Mouse (Mus musculus) kidney, embryonic 14.5 days (tissue): ENCODE results near the gene Nle1. TPM values are rescaled to one million over a fixed set of nuclear protein-coding genes. Genes with fewer than 3 reads are reported as not detected.

Source experiments
- ATAC-seq: fragments of 200-750 bp; cut with Nextera tagmentation; 2 replicates; pipeline ENCODE4 v1.8.0; 2017; ENCODE audit warnings: moderate number of reproducible peaks, mild to moderate bottlenecking, moderate TSS enrichment, moderate library complexity; ENCODE audit not compliant: low FRiP score, low TSS enrichment
- H3K27ac ChIP-seq: fragments of 300-500 bp; sonication (generic); 2 replicates; pipeline ENCODE4 v1.5.1; 2014; ENCODE audit warnings: low read depth, mild to moderate bottlenecking, low read length, moderate library complexity, mixed read lengths
- H3K27me3 ChIP-seq: fragments of 300-500 bp; sonication (generic); 2 replicates; pipeline ENCODE4 v1.6.1; 2014; ENCODE audit warnings: mild to moderate bottlenecking, low read length; ENCODE audit not compliant: control insufficient read depth, insufficient read depth
- H3K36me3 ChIP-seq: fragments of 300-500 bp; sonication (generic); 2 replicates; pipeline ENCODE4 v1.6.1; 2014; ENCODE audit warnings: low read length, mixed read lengths; ENCODE audit not compliant: control insufficient read depth, insufficient read depth
- H3K4me1 ChIP-seq: fragments of 300-500 bp; sonication (generic); 2 replicates; pipeline ENCODE4 v1.6.1; 2014; ENCODE audit warnings: low read length, mixed read lengths; ENCODE audit not compliant: control insufficient read depth, insufficient read depth
- H3K4me2 ChIP-seq: fragments of 300-500 bp; sonication (generic); replicated peaks from 2 replicates; pipeline ENCODE4 v1.6.1; 2014; ENCODE audit warnings: low read depth, mild to moderate bottlenecking, low read length
- H3K4me3 ChIP-seq: fragments of 300-500 bp; sonication (generic); 2 replicates; pipeline ENCODE4 v1.5.1; 2014; ENCODE audit warnings: mild to moderate bottlenecking, low read length
- H3K9ac ChIP-seq: fragments of 300-500 bp; sonication (generic); 2 replicates; pipeline ENCODE4 v1.6.1; 2014; ENCODE audit warnings: low read depth, mild to moderate bottlenecking, low read length, moderate library complexity
- H3K9me3 ChIP-seq: fragments of 300-500 bp; sonication (generic); 2 replicates; pipeline ENCODE4 v1.6.1; 2016; ENCODE audit warnings: low read length; ENCODE audit not compliant: control insufficient read depth
- WGBS: fragments of 180-500 bp; shearing (Covaris S2); extraction: QIAGEN DNeasy Blood & Tissue Kit; methylation state at CpG from one replicate; pipeline ENCODE4 v1.1.7; 2014; 5-methylcytosine and 5-hydroxymethylcytosine counted together
- polyA plus RNA-seq: library from polyadenylated mRNA; unstranded; fragments of >200 nt; fragmentation: Nextera tagmentation; extraction: Ambion mirVana; gene quantifications from 2 replicates; pipeline ENCODE4 v1.2.1, GENCODE M21; 2014

Nle1 gene
- polyA plus RNA-seq, 1 experiment from 2014 or later: 33.7 TPM

DNA sequence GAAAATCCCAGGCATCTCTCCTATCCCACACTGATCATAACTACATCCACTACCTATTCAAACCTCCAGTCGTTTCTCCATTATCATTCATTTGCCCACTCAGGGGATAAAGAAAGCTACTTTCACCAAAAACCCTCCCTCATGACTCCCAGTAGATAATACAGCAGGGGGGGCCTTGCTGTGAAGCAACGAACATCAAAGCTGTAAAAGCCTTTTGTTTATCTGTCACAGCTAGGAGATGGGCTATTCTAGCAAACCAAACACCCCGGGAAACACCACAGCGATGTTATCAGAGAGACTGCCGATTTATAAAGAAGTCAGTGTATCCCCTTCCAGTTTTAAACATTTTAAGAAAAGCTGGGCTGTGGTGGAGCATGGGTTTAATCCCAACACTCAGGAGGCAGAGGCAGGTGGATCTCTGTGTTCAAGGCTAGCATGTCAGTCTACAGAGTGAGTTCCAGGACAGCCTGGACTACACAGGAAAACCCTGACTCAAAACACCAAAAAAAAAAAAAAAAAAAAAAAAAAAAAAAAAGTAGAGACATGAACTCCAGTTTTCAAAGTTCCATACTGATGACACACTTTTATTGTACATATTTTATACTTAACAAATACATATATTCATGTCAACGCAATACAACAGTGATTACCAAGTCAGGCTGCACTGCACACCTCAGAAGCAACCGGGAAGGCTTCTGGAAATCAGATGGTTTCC lies 41.2 kb downstream of the Nle1 start:
- Histone ChIP-seq H3K27ac (no peak overlapping the region), H3K4me2 (no peak overlapping the region), H3K27me3 (no peaks in the 10 kb centered on the region), H3K9me3 (no peaks in the 10 kb centered on the region), H3K4me3 (no peak overlapping the region), H3K9ac (no peak overlapping the region), H3K36me3 (no peaks in the 10 kb centered on the region), H3K4me1 (0 out of 2 replicates have a peak, but pooled peaks cover 3% of the 10 kb centered on the region)
- ATAC-seq: no peak
- WGBS: 35% methylated on average over 7 of the region's 7 CpGs

GRCm38 (mm10) chr11:82865957-82866356 lies 42.3 kb downstream of the Nle1 start:
- ATAC-seq: no peak
- no peaks in the 10 kb centered on the region for H3K27me3 ChIP-seq
- H3K9ac ChIP-seq: no peak overlapping the region
- 84% methylated on average over 10 of the region's 10 CpGs for WGBS
- H3K4me1 ChIP-seq: 0 out of 2 replicates have a peak, but pooled peaks cover 3% of the 10 kb centered on the region
- no peaks in the 10 kb centered on the region for H3K36me3 ChIP-seq
- no peaks in the 10 kb centered on the region for H3K9me3 ChIP-seq
- no peak overlapping the region for H3K27ac ChIP-seq
- no peak overlapping the region for H3K4me2 ChIP-seq
- H3K4me3 ChIP-seq: no peak overlapping the region

DNA sequence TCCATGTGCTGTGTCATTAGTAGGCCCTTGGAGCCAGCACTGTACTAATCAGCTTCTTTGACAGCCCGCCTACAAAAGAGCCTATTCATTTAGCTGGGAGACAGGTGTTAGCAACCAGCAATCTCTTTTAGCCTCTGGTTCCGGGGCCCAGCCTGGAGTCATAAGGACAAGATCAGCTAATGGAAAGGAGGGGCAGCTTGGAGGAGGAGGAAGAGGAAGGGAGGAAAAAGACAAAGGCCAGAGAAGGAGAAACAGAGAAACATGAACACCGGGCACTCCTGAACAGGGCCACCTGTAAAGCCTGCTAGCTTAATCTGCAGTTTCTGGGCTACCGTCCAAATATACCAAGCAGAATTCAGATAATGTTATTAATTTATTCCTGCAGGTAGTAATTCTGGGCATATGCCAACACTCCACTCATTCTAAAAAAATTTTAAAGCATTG lies 44.7 kb downstream of the Nle1 start:
- no peaks in the 10 kb centered on the region for H3K9me3 ChIP-seq
- 65% methylated on average over 4 of the region's 4 CpGs for WGBS

DNA sequence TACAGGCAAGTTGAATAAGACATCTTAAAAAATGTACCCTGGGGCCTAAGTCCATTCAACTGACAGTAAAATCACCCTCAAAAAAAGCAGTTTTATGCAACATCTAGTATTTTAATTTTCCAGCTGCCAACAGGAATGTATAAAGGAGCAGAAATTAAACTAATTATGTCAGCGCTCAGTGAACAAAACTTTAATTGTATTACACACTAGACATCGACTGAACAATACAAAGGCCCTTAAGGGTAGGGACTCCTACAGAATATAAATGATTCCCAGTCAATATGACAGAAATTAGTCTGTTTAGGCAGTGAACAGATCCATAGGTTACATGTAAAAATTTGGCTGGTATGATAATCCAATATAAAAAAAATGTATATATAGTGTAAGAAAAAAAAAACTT lies 45.2 kb downstream of the Nle1 start:
- 85% methylated on average over 2 of the region's 2 CpGs for WGBS
- Histone ChIP-seq H3K27me3 (no peaks in the 10 kb centered on the region), H3K9me3 (no peaks in the 10 kb centered on the region), H3K9ac (no peak overlapping the region), H3K36me3 (no peaks in the 10 kb centered on the region), H3K4me2 (no peak overlapping the region), H3K4me1 (no peaks in the 10 kb centered on the region), H3K27ac (no peak overlapping the region), H3K4me3 (no peak overlapping the region)
- no peak for ATAC-seq

More for the DNA sequence above, 44.7 kb downstream of the Nle1 start:
- H3K4me1 ChIP-seq: no peaks in the 10 kb centered on the region
- no peak overlapping the region for H3K27ac ChIP-seq
- no peak overlapping the region for H3K4me2 ChIP-seq
- no peaks in the 10 kb centered on the region for H3K36me3 ChIP-seq
- no peaks in the 10 kb centered on the region for H3K27me3 ChIP-seq
- no peak overlapping the region for H3K9ac ChIP-seq
- no peak overlapping the region for H3K4me3 ChIP-seq
- no peak for ATAC-seq

DNA sequence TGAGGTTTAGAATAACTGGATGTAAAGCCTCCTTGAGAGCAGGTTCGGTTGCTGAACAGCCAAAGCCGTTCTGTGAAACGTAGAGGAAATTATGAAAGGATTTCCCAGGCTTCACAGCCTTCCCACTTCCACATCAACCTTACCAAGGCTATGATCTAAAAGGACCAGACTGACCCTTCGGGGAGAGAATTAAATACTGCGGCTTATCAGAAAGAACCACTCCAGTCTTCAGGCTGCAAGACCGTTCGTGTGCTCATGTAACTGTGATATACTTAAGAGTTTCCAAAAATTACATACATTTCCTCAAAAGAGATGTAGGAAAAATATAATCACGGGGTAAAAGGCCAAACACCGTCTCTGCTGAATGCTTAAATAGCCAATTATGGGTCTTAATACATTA lies 45.6 kb downstream of the Nle1 start:
- ATAC-seq: no peak
- Histone ChIP-seq H3K27ac (no peak overlapping the region), H3K4me1 (no peaks in the 10 kb centered on the region), H3K27me3 (no peaks in the 10 kb centered on the region), H3K9me3 (no peaks in the 10 kb centered on the region), H3K9ac (no peak overlapping the region), H3K4me2 (no peak overlapping the region), H3K4me3 (no peak overlapping the region), H3K36me3 (no peaks in the 10 kb centered on the region)
- 87% methylated on average over 9 of the region's 9 CpGs for WGBS

GRCm38 (mm10) chr11:82861558-82861957 lies 46.7 kb downstream of the Nle1 start:
- H3K4me3 ChIP-seq: no peak overlapping the region
- H3K36me3 ChIP-seq: no peaks in the 10 kb centered on the region
- H3K27me3 ChIP-seq: no peaks in the 10 kb centered on the region
- no peaks in the 10 kb centered on the region for H3K9me3 ChIP-seq
- H3K27ac ChIP-seq: no peak overlapping the region
- ATAC-seq: no peak
- H3K4me2 ChIP-seq: no peak overlapping the region
- H3K9ac ChIP-seq: no peak overlapping the region
- H3K4me1 ChIP-seq: 0 out of 2 replicates have a peak, but pooled peaks cover 3% of the 10 kb centered on the region
- 66% methylated on average over 8 of the region's 8 CpGs for WGBS

DNA sequence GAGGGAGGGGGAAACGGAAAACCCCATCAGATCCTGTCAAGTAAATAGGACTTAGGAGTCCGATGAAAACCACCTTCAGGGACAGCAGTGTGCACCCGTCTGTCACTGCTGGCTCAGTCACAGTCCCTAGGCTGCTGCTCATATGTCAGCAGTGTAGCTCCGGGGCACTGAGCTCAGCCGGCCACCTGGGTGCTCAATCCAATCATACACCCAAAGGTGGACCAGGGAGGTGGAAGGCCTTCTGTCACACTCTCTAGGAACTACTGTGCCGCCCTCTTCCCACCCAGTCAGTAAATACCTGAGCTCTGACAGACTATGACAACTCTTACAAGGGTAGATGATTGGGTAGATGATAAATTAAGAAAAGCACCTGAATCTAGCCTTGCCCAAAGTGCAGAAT lies 47.5 kb downstream of the Nle1 start:
- 0 out of 2 replicates have a peak, but pooled peaks cover 4% of the 10 kb centered on the region for H3K4me1 ChIP-seq
- no peaks in the 10 kb centered on the region for H3K36me3 ChIP-seq
- H3K27me3 ChIP-seq: no peaks in the 10 kb centered on the region
- 82% methylated on average over 6 of the region's 6 CpGs for WGBS
- H3K9me3 ChIP-seq: no peaks in the 10 kb centered on the region
- H3K4me2 ChIP-seq: no peak overlapping the region
- H3K9ac ChIP-seq: no peak overlapping the region
- no peak overlapping the region for H3K27ac ChIP-seq
- ATAC-seq: no peak
- H3K4me3 ChIP-seq: no peak overlapping the region

DNA sequence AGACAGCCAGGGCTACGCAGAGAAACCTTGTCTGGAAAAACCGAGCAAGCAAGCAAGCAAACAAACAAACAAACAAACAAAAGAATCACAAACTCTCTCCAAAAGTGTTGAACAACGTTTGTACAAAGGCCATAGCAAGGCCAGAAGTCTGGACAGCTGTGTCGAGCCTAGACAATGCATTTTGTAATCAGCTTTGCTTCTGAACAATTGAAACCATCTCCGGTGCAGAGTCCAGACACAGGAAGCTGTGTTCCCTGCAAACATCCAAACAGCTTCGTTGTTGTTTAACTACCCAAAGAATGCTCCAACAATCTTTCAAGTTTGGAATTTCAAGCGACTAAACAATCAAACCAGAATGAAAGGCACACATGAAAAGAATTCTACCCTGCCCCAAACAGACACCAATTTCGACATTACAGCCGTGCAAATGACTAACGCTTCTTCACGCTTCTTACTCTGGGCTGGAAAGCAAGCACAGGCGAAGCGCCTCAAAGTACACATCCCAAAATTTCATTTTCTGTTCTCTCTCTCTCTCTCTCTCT lies 50.8 kb downstream of the Nle1 start:
- 0 out of 2 replicates have a peak, but pooled peaks cover 4% of the 10 kb centered on the region for H3K4me1 ChIP-seq
- no peak overlapping the region for H3K27ac ChIP-seq
- no peak overlapping the region for H3K9ac ChIP-seq
- WGBS: 86% methylated on average over 13 of the region's 13 CpGs
- H3K36me3 ChIP-seq: no peaks in the 10 kb centered on the region
- no peak overlapping the region for H3K4me2 ChIP-seq
- H3K9me3 ChIP-seq: no peaks in the 10 kb centered on the region
- ATAC-seq: no peak
- H3K27me3 ChIP-seq: no peaks in the 10 kb centered on the region
- H3K4me3 ChIP-seq: no peak overlapping the region

DNA sequence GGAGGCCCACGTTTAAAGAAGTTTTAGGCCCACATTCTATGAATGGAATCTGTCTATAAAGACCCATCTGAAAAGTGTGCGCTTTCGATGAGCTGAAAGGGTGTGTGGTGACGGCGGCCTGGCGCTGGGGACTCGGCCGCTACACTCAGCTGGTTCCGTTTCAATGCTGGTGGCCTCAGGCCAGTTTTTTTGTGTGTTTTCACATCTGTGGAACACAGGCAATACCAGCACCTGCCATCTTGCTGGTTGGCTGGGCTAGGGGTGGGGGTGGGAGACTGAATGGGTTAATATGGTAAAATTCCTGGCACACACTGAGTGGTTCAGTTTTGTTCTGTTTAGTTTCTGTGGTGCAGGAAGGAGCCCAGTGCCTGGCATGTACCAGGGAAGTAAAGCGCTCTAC lies 52.2 kb downstream of the Nle1 start:
- Histone ChIP-seq H3K4me1 (peaks cover 4% of the 10 kb centered on the region; the same call in 1 of the 2 replicates), H3K4me3 (no peak overlapping the region), H3K9me3 (no peaks in the 10 kb centered on the region), H3K36me3 (no peaks in the 10 kb centered on the region), H3K27ac (no peak overlapping the region), H3K27me3 (no peaks in the 10 kb centered on the region), H3K4me2 (no peak overlapping the region), H3K9ac (no peak overlapping the region)
- ATAC-seq: no peak
- 79% methylated on average over 10 of the region's 10 CpGs for WGBS
